Mouse (Mus musculus): ENCODE data around the gene Rhbdf1. TPM values are rescaled to one million over a fixed set of nuclear protein-coding genes. Genes with fewer than 3 reads are reported as not detected.

The Rhbdf1 gene
- polyA plus RNA-seq, 1 experiment = 16.1 TPM

GRCm38 (mm10) chr11:32186031-32186430, 36.1 kb downstream of the Rhbdf1 start:
- no peaks in the 10 kb centered on the region for H3K4me1 ChIP-seq
- peaks cover 36% of the 10 kb centered on the region for H3K27me3 ChIP-seq (replicated peaks)
- H3K9me3 ChIP-seq = peaks cover 6% of the 10 kb centered on the region; the same call in 1 of the 2 replicates
- no peak overlapping the region for H3K4me3 ChIP-seq (replicated peaks)
- no peaks in the 10 kb centered on the region for H3K36me3 ChIP-seq (replicated peaks; ENCODE audit: low read length)
- no peak for TF ChIP-seq FLI1 (IDR thresholded peaks at IDR 0.05; ENCODE audit: low read length)
- TF ChIP-seq GATA1 (IDR thresholded peaks at IDR 0.05; ENCODE audit: borderline replicate concordance, low read length) = no peak

GRCm38 (mm10) chr11:32184469-32184868, 37.6 kb downstream of the Rhbdf1 start:
- Histone ChIP-seq H3K36me3 (replicated peaks; ENCODE audit: low read length) (no peaks in the 10 kb centered on the region), H3K4me1 (no peaks in the 10 kb centered on the region), H3K4me3 (replicated peaks) (no peak overlapping the region), H3K9me3 (peaks cover 6% of the 10 kb centered on the region; the same call in 1 of the 2 replicates), H3K27me3 (replicated peaks) (peaks cover 24% of the 10 kb centered on the region)
- TF ChIP-seq GATA1 (IDR thresholded peaks at IDR 0.05; ENCODE audit: borderline replicate concordance, low read length) (no peak), FLI1 (IDR thresholded peaks at IDR 0.05; ENCODE audit: low read length) (no peak)

GRCm38 (mm10) chr11:32181973-32182868, 39.9 kb downstream of the Rhbdf1 start:
- no peak overlapping the region for H3K4me3 ChIP-seq (replicated peaks)
- H3K36me3 ChIP-seq (replicated peaks; ENCODE audit: low read length) = no peaks in the 10 kb centered on the region
- no peak for TF ChIP-seq FLI1 (IDR thresholded peaks at IDR 0.05; ENCODE audit: low read length)
- no peak for TF ChIP-seq GATA1 (IDR thresholded peaks at IDR 0.05; ENCODE audit: borderline replicate concordance, low read length)

DNA sequence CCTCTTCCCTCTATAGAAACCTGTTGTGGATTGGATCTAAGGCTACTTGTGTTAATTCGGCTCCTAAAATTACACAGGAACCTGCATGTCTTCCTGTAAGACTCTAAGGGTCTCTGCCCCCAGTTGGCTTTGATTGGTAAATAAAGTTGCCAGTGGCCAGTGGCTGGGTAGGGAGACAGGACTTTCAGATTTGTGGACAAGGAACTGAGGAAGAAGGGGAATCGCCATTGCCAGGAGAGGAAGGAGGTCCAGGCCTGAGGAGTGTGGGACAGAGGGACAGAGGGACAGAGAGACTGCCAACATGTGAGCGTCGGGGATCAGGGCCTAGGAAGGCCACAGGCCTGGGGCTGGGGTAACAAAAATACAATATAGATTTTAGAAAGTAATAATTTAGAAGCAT, 40.9 kb downstream of the Rhbdf1 start:
- Histone ChIP-seq H3K4me3 (replicated peaks) (no peak overlapping the region), H3K36me3 (replicated peaks; ENCODE audit: low read length) (no peaks in the 10 kb centered on the region), H3K9me3 (peaks cover 6% of the 10 kb centered on the region), H3K4me1 (no peaks in the 10 kb centered on the region), H3K27me3 (replicated peaks) (peaks cover 31% of the 10 kb centered on the region)
- TF ChIP-seq GATA1 (IDR thresholded peaks at IDR 0.05; ENCODE audit: borderline replicate concordance, low read length) = no peak
- no peak for TF ChIP-seq FLI1 (IDR thresholded peaks at IDR 0.05; ENCODE audit: low read length)

More at GRCm38 (mm10) chr11:32181973-32182868, 39.9 kb downstream of the Rhbdf1 start:
- peaks cover 11% of the 10 kb centered on the region for H3K9me3 ChIP-seq
- H3K27me3 ChIP-seq (replicated peaks) = peaks cover 26% of the 10 kb centered on the region
- H3K4me1 ChIP-seq = no peaks in the 10 kb centered on the region

- H3K27me3 ChIP-seq (replicated peaks) = peaks cover 20% of the 10 kb centered on the region
- H3K4me3 ChIP-seq (replicated peaks) = no peak overlapping the region
- peaks cover 6% of the 10 kb centered on the region for H3K9me3 ChIP-seq
- H3K4me1 ChIP-seq = no peaks in the 10 kb centered on the region
- TF ChIP-seq FLI1 (IDR thresholded peaks at IDR 0.05; ENCODE audit: low read length) = no peak
- TF ChIP-seq GATA1 (IDR thresholded peaks at IDR 0.05; ENCODE audit: borderline replicate concordance, low read length) = no peak
- no peaks in the 10 kb centered on the region for H3K36me3 ChIP-seq (replicated peaks; ENCODE audit: low read length)
These were observed 43.6 kb downstream of the Rhbdf1 start for GRCm38 (mm10) chr11:32178506-32178905.

DNA sequence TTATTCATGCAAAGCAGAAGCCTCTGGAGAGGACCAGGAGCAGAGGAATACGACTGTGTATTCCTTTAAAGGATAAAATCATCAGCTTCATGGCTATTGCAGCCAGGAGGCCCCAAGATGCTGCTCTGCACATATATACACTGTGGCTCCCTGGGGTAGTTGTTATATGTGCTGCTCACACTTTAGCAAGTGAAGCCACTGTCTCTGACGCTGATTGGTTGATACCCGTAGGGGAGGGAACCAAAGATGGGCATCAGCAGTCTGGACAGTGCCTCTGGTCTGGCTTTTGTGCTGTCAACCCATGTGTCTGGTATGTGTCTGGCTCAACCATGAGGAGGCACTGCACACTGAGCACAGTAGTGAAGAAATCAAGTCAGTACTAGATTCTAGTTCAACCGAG, 55.4 kb downstream of the Rhbdf1 start:
- H3K9me3 ChIP-seq = peaks cover under 1% of the 10 kb centered on the region; the same call in 1 of the 2 replicates
- peaks cover 39% of the 10 kb centered on the region for H3K27me3 ChIP-seq (replicated peaks)
- H3K4me1 ChIP-seq = peaks cover 10% of the 10 kb centered on the region
- H3K4me3 ChIP-seq (replicated peaks) = no peak overlapping the region
- no peaks in the 10 kb centered on the region for H3K36me3 ChIP-seq (replicated peaks; ENCODE audit: low read length)
- TF ChIP-seq GATA1 (IDR thresholded peaks at IDR 0.05; ENCODE audit: borderline replicate concordance, low read length) (no peak), FLI1 (IDR thresholded peaks at IDR 0.05; ENCODE audit: low read length) (no peak)

DNA sequence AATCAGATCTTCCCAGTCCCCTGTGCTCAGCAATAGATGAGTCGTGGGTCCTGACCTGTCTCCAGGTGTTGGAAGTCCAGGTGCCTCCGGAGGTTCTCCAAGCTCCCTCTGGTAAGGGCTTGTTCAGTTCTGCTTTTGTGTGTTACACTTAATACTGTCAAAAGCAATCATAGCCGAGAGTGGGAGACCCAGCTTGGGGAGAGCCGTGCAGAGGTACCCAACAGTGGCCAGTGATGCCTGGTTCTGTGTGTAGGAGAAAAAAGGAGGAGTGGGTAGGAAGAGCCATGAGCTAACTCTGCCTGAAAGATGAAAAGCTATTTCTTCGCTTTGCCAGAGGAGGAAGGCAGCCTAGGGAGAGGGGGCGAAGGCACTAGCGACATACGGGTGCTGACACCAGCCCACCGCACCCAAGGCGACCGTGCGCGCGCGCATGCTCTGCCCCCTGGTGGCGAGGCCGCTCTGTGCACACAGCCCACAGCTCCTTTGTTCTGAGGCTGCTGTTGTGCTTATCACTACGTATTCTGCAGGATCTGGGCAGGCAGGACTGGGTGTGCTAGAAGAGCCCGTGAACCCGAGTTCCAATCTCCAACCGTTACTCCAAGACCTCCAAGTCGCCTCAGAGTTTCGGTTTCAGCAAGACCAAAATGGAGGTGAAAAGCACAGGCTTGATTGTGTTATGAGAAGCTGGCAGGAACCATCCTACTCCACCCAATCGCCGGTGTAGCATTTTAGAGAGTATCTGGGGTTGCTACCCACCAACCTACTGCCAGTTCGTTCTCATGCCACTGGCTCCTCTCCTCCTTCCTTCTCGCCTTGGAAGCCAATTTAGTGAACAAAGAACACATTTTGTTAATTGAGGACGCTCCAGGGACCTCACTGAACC, 59.9 kb downstream of the Rhbdf1 start:
- peak overlapping the region; percentile 89 for H3K4me3 ChIP-seq (replicated peaks)
- TF ChIP-seq FLI1 (IDR thresholded peaks at IDR 0.05; ENCODE audit: low read length) = no peak
- TF ChIP-seq GATA1 (IDR thresholded peaks at IDR 0.05; ENCODE audit: borderline replicate concordance, low read length) = no peak
- H3K9me3 ChIP-seq = no peaks in the 10 kb centered on the region
- H3K27me3 ChIP-seq (replicated peaks) = peaks cover 68% of the 10 kb centered on the region
- H3K4me1 ChIP-seq = peaks cover 18% of the 10 kb centered on the region
- no peaks in the 10 kb centered on the region for H3K36me3 ChIP-seq (replicated peaks; ENCODE audit: low read length)

DNA sequence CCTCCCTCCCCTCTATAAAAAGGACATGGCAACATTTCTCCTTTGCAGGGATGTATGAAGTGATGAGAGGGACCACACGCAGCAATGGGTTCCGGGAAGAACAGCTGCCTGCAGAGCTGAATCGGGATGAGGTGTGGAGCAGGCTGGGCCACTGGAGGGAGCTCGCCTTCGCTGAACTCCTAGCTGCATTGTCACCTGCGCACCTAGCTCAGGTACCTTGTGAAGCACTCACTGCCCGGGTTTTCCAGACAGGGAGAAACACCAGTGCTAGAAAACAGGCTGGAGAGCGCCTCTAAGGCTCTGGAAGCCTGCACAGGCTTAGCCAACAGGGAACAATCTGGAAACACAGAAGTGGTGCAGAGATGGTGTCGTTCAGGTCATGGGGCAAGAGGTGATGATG, 60.6 kb downstream of the Rhbdf1 start:
- Histone ChIP-seq H3K4me1 (peaks cover 24% of the 10 kb centered on the region), H3K9me3 (no peaks in the 10 kb centered on the region), H3K36me3 (replicated peaks; ENCODE audit: low read length) (no peaks in the 10 kb centered on the region), H3K4me3 (replicated peaks) (no peak overlapping the region), H3K27me3 (replicated peaks) (peaks cover 65% of the 10 kb centered on the region)
- TF ChIP-seq GATA1 (IDR thresholded peaks at IDR 0.05; ENCODE audit: borderline replicate concordance, low read length) = no peak
- TF ChIP-seq FLI1 (IDR thresholded peaks at IDR 0.05; ENCODE audit: low read length) = no peak

- H3K36me3 ChIP-seq (replicated peaks; ENCODE audit: low read length) = no peaks in the 10 kb centered on the region
- peaks cover 27% of the 10 kb centered on the region for H3K4me1 ChIP-seq
- no peak overlapping the region for H3K4me3 ChIP-seq (replicated peaks)
- no peak for TF ChIP-seq FLI1 (IDR thresholded peaks at IDR 0.05; ENCODE audit: low read length)
- H3K27me3 ChIP-seq (replicated peaks) = peaks cover 59% of the 10 kb centered on the region
- H3K9me3 ChIP-seq = no peaks in the 10 kb centered on the region
These were observed 61.8 kb downstream of the Rhbdf1 start for GRCm38 (mm10) chr11:32160341-32160740.

Other genes with a start within 250 kb of the Rhbdf1 start
- gene Nsg2, start 221.8 kb downstream of the Rhbdf1 start, polyA plus RNA-seq (2012; ENCODE audit: insufficient read depth, low replicate concordance) = 12.5 TPM in 1 of 2 replicates, not detected in the other
- gene Il9r, start 22.0 kb downstream of the Rhbdf1 start, polyA plus RNA-seq (2012; ENCODE audit: insufficient read depth, low replicate concordance) = not detected in 2 replicates
- 15.1 and 78.7 TPM in 2 replicates for gene Snrnp25, start 16.9 kb downstream of the Rhbdf1 start, polyA plus RNA-seq (2012; ENCODE audit: insufficient read depth, low replicate concordance)
- 3.6 and 8.8 TPM in 2 replicates for gene Mpg, start 4.2 kb upstream of the Rhbdf1 start, polyA plus RNA-seq (2012; ENCODE audit: insufficient read depth, low replicate concordance)
- 14.4 and 52.1 TPM in 2 replicates for gene Nprl3, start 45.4 kb upstream of the Rhbdf1 start, polyA plus RNA-seq (2012; ENCODE audit: insufficient read depth, low replicate concordance)
- gene Hba-x, start 54.1 kb upstream of the Rhbdf1 start, polyA plus RNA-seq (2012; ENCODE audit: insufficient read depth, low replicate concordance) = not detected in 2 replicates
- 5,345 and 12,498 TPM in 2 replicates for gene Hba-a1, start 61.2 kb upstream of the Rhbdf1 start, polyA plus RNA-seq (2012; ENCODE audit: insufficient read depth, low replicate concordance)
- 2.9 TPM in 1 of 2 replicates, not detected in the other for gene Hbq1b, start 64.7 kb upstream of the Rhbdf1 start, polyA plus RNA-seq (2012; ENCODE audit: insufficient read depth, low replicate concordance)
- gene Hba-a2, start 74.2 kb upstream of the Rhbdf1 start, polyA plus RNA-seq (2012; ENCODE audit: insufficient read depth, low replicate concordance) = 578 and 1,883 TPM in 2 replicates
- gene Hbq1a, start 77.8 kb upstream of the Rhbdf1 start, polyA plus RNA-seq (2012; ENCODE audit: insufficient read depth, low replicate concordance) = not detected in 2 replicates
- gene Sh3pxd2b, start 125.5 kb upstream of the Rhbdf1 start, polyA plus RNA-seq (2012; ENCODE audit: insufficient read depth, low replicate concordance) = 1.3 and 2.1 TPM in 2 replicates
- 0.96 TPM in 1 of 2 replicates, not detected in the other for gene Ubtd2, start 233.1 kb upstream of the Rhbdf1 start, polyA plus RNA-seq (2012; ENCODE audit: insufficient read depth, low replicate concordance)